Mouse (Mus musculus) hindbrain, embryonic 12.5 days (tissue): ENCODE measurements around the gene Fam169b. TPM values are rescaled to one million over a fixed set of nuclear protein-coding genes. Genes with fewer than 3 reads are reported as not detected.

Experiments
- ATAC-seq: fragments of 200-750 bp; cut with Nextera tagmentation; 2 replicates; pipeline ENCODE4 v1.8.0; 2017; ENCODE audit warnings: moderate TSS enrichment; ENCODE audit not compliant: low FRiP score
- H3K27ac ChIP-seq: fragments of 300-500 bp; sonication (generic); 2 replicates; pipeline ENCODE4 v1.5.1; 2016; ENCODE audit warnings: mild to moderate bottlenecking
- H3K27me3 ChIP-seq: fragments of 300-500 bp; sonication (generic); 2 replicates; pipeline ENCODE4 v1.6.1; 2016; ENCODE audit warnings: mild to moderate bottlenecking
- H3K36me3 ChIP-seq: fragments of 300-500 bp; sonication (generic); 2 replicates; pipeline ENCODE4 v1.6.1; 2016; ENCODE audit warnings: mild to moderate bottlenecking
- H3K4me1 ChIP-seq: fragments of 300-500 bp; sonication (generic); 2 replicates; pipeline ENCODE4 v1.6.1; 2016
- H3K4me2 ChIP-seq: fragments of 300-500 bp; sonication (generic); replicated peaks from 2 replicates; pipeline ENCODE4 v1.6.1; 2016; ENCODE audit warnings: mild to moderate bottlenecking
- H3K4me3 ChIP-seq: fragments of 300-500 bp; sonication (generic); 2 replicates; pipeline ENCODE4 v1.5.1; 2016; ENCODE audit warnings: mild to moderate bottlenecking
- H3K9ac ChIP-seq: fragments of 300-500 bp; sonication (generic); 2 replicates; pipeline ENCODE4 v1.6.1; 2016; ENCODE audit warnings: mild to moderate bottlenecking, moderate library complexity
- H3K9me3 ChIP-seq: fragments of 300-500 bp; sonication (generic); replicated peaks from 2 replicates; pipeline ENCODE4 v1.6.1; 2016; ENCODE audit warnings: mild to moderate bottlenecking
- WGBS: fragments of 180-500 bp; shearing (Covaris S2); methylation state at CpG from one replicate; pipeline ENCODE4 v1.1.7; 2016; 5-methylcytosine and 5-hydroxymethylcytosine counted together
- polyA plus RNA-seq: library from polyadenylated mRNA; unstranded; fragments of >200 nt; fragmentation: Nextera tagmentation; extraction: Ambion mirVana; gene quantifications from 2 replicates; pipeline ENCODE4 v1.2.1, GENCODE M21; 2016

The Fam169b gene
- polyA plus RNA-seq, 1 experiment from 2014 or later: 0.34 TPM

- Histone ChIP-seq H3K4me1 (no peaks in the 10 kb centered on the region), H3K4me3 (no peak overlapping the region), H3K9me3 (peaks cover 5% of the 10 kb centered on the region; the same call in 1 of the 2 replicates), H3K36me3 (no peaks in the 10 kb centered on the region), H3K27ac (no peak overlapping the region), H3K27me3 (no peaks in the 10 kb centered on the region), H3K9ac (no peak overlapping the region), H3K4me2 (no peak overlapping the region)
- no peak for ATAC-seq
- 40% methylated on average over 4 of the region's 4 CpGs for WGBS
These were observed 28.0 kb upstream of the Fam169b start for GRCm38 (mm10) chr7:68245681-68246080.

GRCm38 (mm10) chr7:68246249-68246648, 27.4 kb upstream of the Fam169b start:
- H3K4me2 ChIP-seq: no peak overlapping the region
- no peaks in the 10 kb centered on the region for H3K36me3 ChIP-seq
- H3K27me3 ChIP-seq: no peaks in the 10 kb centered on the region
- peaks cover 5% of the 10 kb centered on the region; the same call in 1 of the 2 replicates for H3K9me3 ChIP-seq
- WGBS: 71% methylated on average over 8 of the region's 8 CpGs
- no peaks in the 10 kb centered on the region for H3K4me1 ChIP-seq
- no peak overlapping the region for H3K27ac ChIP-seq
- no peak overlapping the region for H3K4me3 ChIP-seq
- no peak for ATAC-seq
- no peak overlapping the region for H3K9ac ChIP-seq

GRCm38 (mm10) chr7:68250411-68250810, 23.2 kb upstream of the Fam169b start:
- ATAC-seq: no peak
- Histone ChIP-seq H3K27ac (no peak overlapping the region), H3K36me3 (no peaks in the 10 kb centered on the region), H3K4me1 (no peaks in the 10 kb centered on the region), H3K9me3 (peaks cover 5% of the 10 kb centered on the region; the same call in 1 of the 2 replicates), H3K9ac (no peak overlapping the region), H3K4me2 (no peak overlapping the region), H3K4me3 (no peak overlapping the region), H3K27me3 (no peaks in the 10 kb centered on the region)
- WGBS: 91% methylated on average over 1 of the region's 1 CpGs

GRCm38 (mm10) chr7:68250902-68251301, 22.7 kb upstream of the Fam169b start:
- H3K4me3 ChIP-seq: no peak overlapping the region
- no peaks in the 10 kb centered on the region for H3K4me1 ChIP-seq
- H3K4me2 ChIP-seq: no peak overlapping the region
- H3K27ac ChIP-seq: no peak overlapping the region
- WGBS: 90% methylated on average over 3 of the region's 3 CpGs
- H3K36me3 ChIP-seq: no peaks in the 10 kb centered on the region
- no peak for ATAC-seq
- H3K9me3 ChIP-seq: peaks cover 5% of the 10 kb centered on the region; the same call in 1 of the 2 replicates
- no peak overlapping the region for H3K9ac ChIP-seq
- no peaks in the 10 kb centered on the region for H3K27me3 ChIP-seq

GRCm38 (mm10) chr7:68257767-68258166, 15.9 kb upstream of the Fam169b start:
- Histone ChIP-seq H3K9ac (no peak overlapping the region), H3K36me3 (no peaks in the 10 kb centered on the region), H3K27me3 (no peaks in the 10 kb centered on the region), H3K9me3 (0 out of 2 replicates have a peak, but pooled peaks cover 3% of the 10 kb centered on the region), H3K4me3 (no peak overlapping the region), H3K27ac (no peak overlapping the region), H3K4me1 (no peaks in the 10 kb centered on the region), H3K4me2 (no peak overlapping the region)
- WGBS: 79% methylated on average over 2 of the region's 2 CpGs
- ATAC-seq: no peak

- H3K9ac ChIP-seq: no peak overlapping the region
- H3K27me3 ChIP-seq: peaks cover 3% of the 10 kb centered on the region; the same call in 1 of the 2 replicates
- no peak overlapping the region for H3K27ac ChIP-seq
- 83% methylated on average over 17 of the region's 17 CpGs for WGBS
- no peaks in the 10 kb centered on the region; the same call in 1 of the 2 replicates for H3K4me1 ChIP-seq
- ATAC-seq: no peak
- no peak overlapping the region for H3K4me2 ChIP-seq
- no peak overlapping the region for H3K4me3 ChIP-seq
- no peaks in the 10 kb centered on the region for H3K36me3 ChIP-seq
- 0 out of 2 replicates have a peak, but pooled peaks cover 3% of the 10 kb centered on the region for H3K9me3 ChIP-seq
These were observed 15.1 kb upstream of the Fam169b start for GRCm38 (mm10) chr7:68258326-68259150.

- WGBS: 72% methylated on average over 6 of the region's 6 CpGs
- 0 out of 2 replicates have a peak, but pooled peaks cover 3% of the 10 kb centered on the region for H3K9me3 ChIP-seq
- H3K4me1 ChIP-seq: peaks cover 7% of the 10 kb centered on the region
- ATAC-seq: no peak
- H3K27me3 ChIP-seq: peaks cover 9% of the 10 kb centered on the region
- H3K4me3 ChIP-seq: no peak overlapping the region
- no peak overlapping the region for H3K27ac ChIP-seq
- no peaks in the 10 kb centered on the region for H3K36me3 ChIP-seq
- H3K9ac ChIP-seq: no peak overlapping the region
- no peak overlapping the region for H3K4me2 ChIP-seq
These were observed 14.0 kb upstream of the Fam169b start for GRCm38 (mm10) chr7:68259523-68260081.

GRCm38 (mm10) chr7:68262612-68263200, 10.9 kb upstream of the Fam169b start:
- H3K27me3 ChIP-seq: peaks cover 15% of the 10 kb centered on the region
- H3K4me3 ChIP-seq: no peak overlapping the region
- ATAC-seq: no peak
- no peak overlapping the region for H3K4me2 ChIP-seq
- H3K36me3 ChIP-seq: no peaks in the 10 kb centered on the region
- 0 out of 2 replicates have a peak, but pooled peaks cover 3% of the 10 kb centered on the region for H3K9me3 ChIP-seq
- no peak overlapping the region for H3K9ac ChIP-seq
- no peak overlapping the region for H3K27ac ChIP-seq
- WGBS: 62% methylated on average over 8 of the region's 8 CpGs
- peaks cover 26% of the 10 kb centered on the region for H3K4me1 ChIP-seq

- 58% methylated on average over 8 of the region's 8 CpGs for WGBS
- Histone ChIP-seq H3K4me3 (peak overlapping the region; percentile 14), H3K4me1 (peaks cover 26% of the 10 kb centered on the region), H3K36me3 (no peaks in the 10 kb centered on the region), H3K27ac (no peak overlapping the region), H3K27me3 (peaks cover 15% of the 10 kb centered on the region), H3K4me2 (peak overlapping the region; percentile 51), H3K9ac (no peak overlapping the region), H3K9me3 (0 out of 2 replicates have a peak, but pooled peaks cover 3% of the 10 kb centered on the region)
- no peak for ATAC-seq
These were observed 10.2 kb upstream of the Fam169b start for GRCm38 (mm10) chr7:68263346-68264027.

GRCm38 (mm10) chr7:68264028-68264453, 9.6 kb upstream of the Fam169b start, which contains the start of gene Pgpep1l:
Pgpep1l (minus strand) TSS chr7:68264233.
- H3K4me1 ChIP-seq: peaks cover 26% of the 10 kb centered on the region
- no peak within 1 kb of the TSS for H3K9ac ChIP-seq
- peak within 1 kb of the TSS; percentile 14 for H3K4me3 ChIP-seq
- 0 out of 2 replicates have a peak, but pooled peaks cover 3% of the 10 kb centered on the region for H3K9me3 ChIP-seq
- H3K36me3 ChIP-seq: no peaks in the 10 kb centered on the region
- peaks cover 15% of the 10 kb centered on the region for H3K27me3 ChIP-seq
- peak within 1 kb of the TSS; percentile 51 for H3K4me2 ChIP-seq
- H3K27ac ChIP-seq: no peak within 1 kb of the TSS
- WGBS: 8% methylated on average over 25 of the region's 25 CpGs
- ATAC-seq: peak; percentile 53; the same call in 1 of the 2 replicates

GRCm38 (mm10) chr7:68264531-68264930, 9.1 kb upstream of the Fam169b start:
- Histone ChIP-seq H3K27me3 (peaks cover 15% of the 10 kb centered on the region), H3K27ac (no peak overlapping the region), H3K9me3 (0 out of 2 replicates have a peak, but pooled peaks cover 3% of the 10 kb centered on the region), H3K9ac (no peak overlapping the region), H3K4me2 (peak overlapping the region; percentile 51), H3K36me3 (no peaks in the 10 kb centered on the region), H3K4me3 (no peak overlapping the region), H3K4me1 (peaks cover 26% of the 10 kb centered on the region)
- ATAC-seq: 0 out of 2 replicates have a peak, but pooled peaks have one; percentile 17
- WGBS: 18% methylated on average over 14 of the region's 14 CpGs
